In genomic region chr10:43173141-43173827, GRCm38 (mm10) we compare ENCODE assay signal across 9 mouse cellular contexts. TPM values are rescaled to one million over a fixed set of nuclear protein-coding genes. Genes with fewer than 3 reads are reported as not detected.
DNase-seq lines count a peak whose midpoint lies in the region; ATAC-seq and TF ChIP-seq lines count a peak whose summit lies in the region.
"Had no signal": no experiment of that assay in that cellular context is flagged by ENCODE, and none has a peak within 500 bp of the region (broad histone marks: within the 10 kb centered on the region; RNA-seq: fewer than 3 reads in every experiment).

No protein-coding gene starts in this region.

- H3K9ac ChIP-seq in ES-E14 (ENCODE audit: insufficient read depth, low read depth, low read length, poor library complexity, severe bottlenecking) = 0 out of 2 replicates have a peak overlapping the region, but pooled peaks have one; percentile 16
- peak overlapping the region; percentile 87 for H3K9ac ChIP-seq in forebrain, embryonic 11.5 days (ENCODE audit: low read length)
- H3K9ac ChIP-seq in heart, embryonic 16.5 days (ENCODE audit: low read length) = peak overlapping the region; percentile 81

- TF ChIP-seq CTCF in bone marrow macrophage, adult 2 months (IDR thresholded peaks at IDR 0.05; ENCODE audit: low read depth, low read length) = no peak
- no peak for TF ChIP-seq CTCF in lung, adult 2 months (IDR thresholded peaks at IDR 0.05; ENCODE audit: insufficient read depth, low read length)

- no peak for DNase-seq in ES-E14 (ENCODE audit: low read depth, low spot score)
- peak; percentile 85 for DNase-seq in forebrain, embryonic 11.5 days (ENCODE audit: low spot score)
- DNase-seq in kidney, postnatal 14 days = peak; percentile 75
- peak; percentile 49 for DNase-seq in lung, adult 2 months
- DNase-seq in ovary, postnatal 36 days (ENCODE audit: low spot score) = peak; percentile 77

- H3K4me3 ChIP-seq in ES-E14 (ENCODE audit: insufficient read depth in 1 of 2, low read depth in 1 of 2, low read length in 2 of 2, poor library complexity in 1 of 2, severe bottlenecking in 1 of 2) = peak overlapping the region; percentile 83 to 85
- peak overlapping the region; percentile 61 for H3K4me3 ChIP-seq in bone marrow macrophage, adult 2 months (ENCODE audit: insufficient read depth, low read length)
- peak overlapping the region; percentile 87 for H3K4me3 ChIP-seq in forebrain, embryonic 11.5 days (ENCODE audit: low read depth, low read length)
- peak overlapping the region; percentile 88 for H3K4me3 ChIP-seq in heart, embryonic 16.5 days (ENCODE audit: low read length)
- peak overlapping the region; percentile 55 for H3K4me3 ChIP-seq in lung, adult 2 months (replicated peaks; ENCODE audit: extremely low read depth, low read depth, low read length)
- H3K4me3 ChIP-seq: erythroblast, embryonic 14.5 days had no signal

- TF ChIP-seq POLR2A in bone marrow macrophage, adult 2 months (IDR thresholded peaks at IDR 0.05; ENCODE audit: borderline replicate concordance, low read depth, low read length) = no peak
- TF ChIP-seq POLR2A in lung, adult 2 months (IDR thresholded peaks at IDR 0.05; ENCODE audit: borderline replicate concordance, extremely low read depth, low read depth, low read length) = no peak

- ATAC-seq in forebrain, embryonic 11.5 days (replicated peaks; ENCODE audit: low FRiP score) = peak; percentile 64
- peak; percentile 26; the same call in 1 of the 2 replicates for ATAC-seq in heart, embryonic 16.5 days (replicated peaks; ENCODE audit: extremely low read depth, insufficient read depth, low FRiP score)
- no peak for ATAC-seq in erythroid progenitor cell, adult 5-6 weeks (replicated peaks; ENCODE audit: low FRiP score, poor library complexity, severe bottlenecking)

- no peaks in the 10 kb centered on the region for H3K9me3 ChIP-seq in ES-E14 (ENCODE audit: control insufficient read depth, insufficient read depth, low read depth, low read length)
- no peaks in the 10 kb centered on the region for H3K9me3 ChIP-seq in forebrain, embryonic 11.5 days (ENCODE audit: control insufficient read depth, low read length)
- no peaks in the 10 kb centered on the region for H3K9me3 ChIP-seq in heart, embryonic 16.5 days (replicated peaks; ENCODE audit: control insufficient read depth, low read length)

- H3K27me3 ChIP-seq in forebrain, embryonic 11.5 days (ENCODE audit: control insufficient read depth, insufficient read depth, low read length) = peaks cover 10% of the 10 kb centered on the region
- H3K27me3 ChIP-seq in heart, embryonic 16.5 days (ENCODE audit: control insufficient read depth, insufficient read depth, low read length) = peaks cover 9% of the 10 kb centered on the region

- no peaks in the 10 kb centered on the region for H3K36me3 ChIP-seq in ES-E14 (ENCODE audit: control insufficient read depth, insufficient read depth, low read length, poor library complexity, severe bottlenecking)
- H3K36me3 ChIP-seq in forebrain, embryonic 11.5 days (ENCODE audit: control insufficient read depth, insufficient read depth, low read length) = no peaks in the 10 kb centered on the region
- H3K36me3 ChIP-seq in heart, embryonic 16.5 days (ENCODE audit: control insufficient read depth, insufficient read depth) = no peaks in the 10 kb centered on the region

- in situ Hi-C loops in ES-E14 (cut with MboI; ENCODE audit: low sequenced_read_pairs in 2 of 2, unreplicated experiment in 2 of 2) = no loop called here

- H3K4me2 ChIP-seq in forebrain, embryonic 11.5 days (ENCODE audit: low read depth, low read length, severe bottlenecking) = peak overlapping the region; percentile 93
- H3K4me2 ChIP-seq in heart, embryonic 16.5 days (ENCODE audit: low read depth, low read length) = peak overlapping the region; percentile 81

- 0 out of 4 replicates have a peak, but pooled peaks cover 0 to 6% of the 10 kb centered on the region in 2 experiments for H3K4me1 ChIP-seq in ES-E14 (ENCODE audit: control insufficient read depth in 2 of 2, insufficient read depth in 2 of 2, low read length in 2 of 2, poor library complexity in 1 of 2)
- H3K4me1 ChIP-seq in bone marrow macrophage, adult 2 months (ENCODE audit: control insufficient read depth, insufficient read depth, low read length) = no peaks in the 10 kb centered on the region
- peaks cover 8% of the 10 kb centered on the region; the same call in 1 of the 2 replicates for H3K4me1 ChIP-seq in forebrain, embryonic 11.5 days (replicated peaks; ENCODE audit: control insufficient read depth, insufficient read depth, low read length)
- H3K4me1 ChIP-seq in heart, embryonic 16.5 days (ENCODE audit: control insufficient read depth, insufficient read depth, low read length) = peaks cover 11% of the 10 kb centered on the region
- peaks cover 3% of the 10 kb centered on the region for H3K4me1 ChIP-seq in lung, adult 2 months (ENCODE audit: control insufficient read depth, insufficient read depth, low read length)

- under 1% methylated on average over 52 of the region's 53 CpGs for WGBS in forebrain, embryonic 11.5 days
- under 1% methylated on average over 53 of the region's 53 CpGs for WGBS in heart, embryonic 16.5 days
- WGBS in lung, adult 2 months = 1% methylated on average over 53 of the region's 53 CpGs

- H3K27ac ChIP-seq in ES-E14 (ENCODE audit: insufficient read depth, low read depth, low read length, poor library complexity, severe bottlenecking) = no peak overlapping the region
- no peak overlapping the region for H3K27ac ChIP-seq in bone marrow macrophage, adult 2 months (ENCODE audit: insufficient read depth, low read depth, low read length)
- H3K27ac ChIP-seq in forebrain, embryonic 11.5 days (ENCODE audit: low read depth, low read length) = peak overlapping the region; percentile 75
- peak overlapping the region; percentile 75 for H3K27ac ChIP-seq in heart, embryonic 16.5 days (ENCODE audit: low read length)

TF ChIP-seq in ES-E14, 5 proteins besides CTCF, POLR2A, EP300 and RAD21:
- TF ChIP-seq ZNF384 (IDR thresholded peaks at IDR 0.05; ENCODE audit: low read depth, low read length) = no peak
- TF ChIP-seq HCFC1 (IDR thresholded peaks at IDR 0.05; ENCODE audit: borderline replicate concordance, insufficient read depth, low read length) = no peak
- no peak for TF ChIP-seq CHD2 (IDR thresholded peaks at IDR 0.05; ENCODE audit: low read depth, low read length)
- no peak for TF ChIP-seq MAFK (IDR thresholded peaks at IDR 0.05; ENCODE audit: insufficient read depth, low read depth, low read length)
- TF ChIP-seq ZC3H11A (IDR thresholded peaks at IDR 0.05; ENCODE audit: borderline replicate concordance, low read depth, low read length) = no peak
TF ChIP-seq in ES-E14: peak in this region for 0.

RNA-seq across cellular contexts. Expression of gene Sobp, which starts 1.0 kb away (rescaled TPM):
- total RNA-seq in ES-E14 (2012; rRNA removed) = 0.31 and 0.42 TPM in 2 replicates
- polyA plus RNA-seq in bone marrow macrophage, adult 2 months (2012; ENCODE audit: insufficient read depth, insufficient read length, missing spikeins) = not detected in 2 replicates
- polyA plus RNA-seq in forebrain, embryonic 11.5 days (2014; fragmentation: Nextera tagmentation; extraction: Ambion mirVana) = 5.5 and 5.7 TPM in 2 replicates
- 1.9 and 2.0 TPM in 2 replicates for polyA plus RNA-seq in heart, embryonic 16.5 days (2015; fragmentation: Nextera tagmentation; extraction: Ambion mirVana)
- polyA plus RNA-seq in lung, adult 2 months (2012; rRNA removed) = 0.75 and 1.2 TPM in 2 replicates
- not detected in 2 replicates for total RNA-seq in erythroid progenitor cell, adult 5-6 weeks (2015; ENCODE audit: low replicate concordance)
- total RNA-seq in erythroid progenitor cell, adult 5-6 weeks (2017; ENCODE audit: low replicate concordance) = not detected in 2 replicates
- polyA plus RNA-seq: erythroblast, embryonic 14.5 days had no signal

RNA-seq across cellular contexts. Expression of gene 9030612E09Rik, which starts 1.2 kb away (rescaled TPM):
- total RNA-seq in ES-E14 (2012; rRNA removed) = not detected in 2 replicates
- not detected in 2 replicates for polyA plus RNA-seq in bone marrow macrophage, adult 2 months (2012; ENCODE audit: insufficient read depth, insufficient read length, missing spikeins)
- 1.3 and 1.7 TPM in 2 replicates for polyA plus RNA-seq in forebrain, embryonic 11.5 days (2014; fragmentation: Nextera tagmentation; extraction: Ambion mirVana)
- 0.69 and 0.92 TPM in 2 replicates for polyA plus RNA-seq in heart, embryonic 16.5 days (2015; fragmentation: Nextera tagmentation; extraction: Ambion mirVana)
- 0.18 and 0.36 TPM in 2 replicates for polyA plus RNA-seq in lung, adult 2 months (2012; rRNA removed)
- total RNA-seq in erythroid progenitor cell, adult 5-6 weeks (2015; ENCODE audit: low replicate concordance) = not detected in 2 replicates
- not detected in 2 replicates for total RNA-seq in erythroid progenitor cell, adult 5-6 weeks (2017; ENCODE audit: low replicate concordance)
- polyA plus RNA-seq: erythroblast, embryonic 14.5 days had no signal

RNA-seq across cellular contexts. Expression of gene Pdss2, which starts 48.0 kb away (rescaled TPM):
- 16.6 and 18.8 TPM in 2 replicates for total RNA-seq in ES-E14 (2012; rRNA removed)
- polyA plus RNA-seq in bone marrow macrophage, adult 2 months (2012; ENCODE audit: insufficient read depth, insufficient read length, missing spikeins) = 5.9 and 6.1 TPM in 2 replicates
- polyA plus RNA-seq in forebrain, embryonic 11.5 days (2014; fragmentation: Nextera tagmentation; extraction: Ambion mirVana) = 15.1 and 16.0 TPM in 2 replicates
- 13.9 and 14.6 TPM in 2 replicates for polyA plus RNA-seq in heart, embryonic 16.5 days (2015; fragmentation: Nextera tagmentation; extraction: Ambion mirVana)
- polyA plus RNA-seq in lung, adult 2 months (2012; rRNA removed) = 5.6 and 6.4 TPM in 2 replicates
- total RNA-seq in erythroid progenitor cell, adult 5-6 weeks (2015; ENCODE audit: low replicate concordance) = 0.72 TPM in 1 of 2 replicates, not detected in the other
- 1.7 and 6.1 TPM in 2 replicates for total RNA-seq in erythroid progenitor cell, adult 5-6 weeks (2017; ENCODE audit: low replicate concordance)

Comparison
In these comparisons a context has a peak if more than half of its experiments do, and no peak if none do; other contexts are left out.
1. H3K27ac ChIP-seq: peak in forebrain, embryonic 11.5 days (single experiment) and heart, embryonic 16.5 days (single experiment); none in ES-E14 (single experiment) and bone marrow macrophage, adult 2 months (single experiment).
2. H3K9ac ChIP-seq: peak in every context shown above with its lines; median percentile 87 in forebrain, embryonic 11.5 days; 81 in heart, embryonic 16.5 days; 16 in ES-E14.
3. Peak in every context shown above with its lines, with median percentiles within 50 percentile points of each other: H3K4me3 ChIP-seq.